In genomic region chr2:129502641-129503040, GRCm38 (mm10) we compare ENCODE assay signal across 11 mouse cellular contexts. TPM values are rescaled to one million over a fixed set of nuclear protein-coding genes. Genes with fewer than 3 reads are reported as not detected.
A peak's percentile ranks its signal among the peaks of the same experiment; 100 is the strongest.
DNase-seq lines count a peak whose midpoint lies in the region; ATAC-seq and TF ChIP-seq lines count a peak whose summit lies in the region.
"Had no signal": no experiment of that assay in that cellular context is flagged by ENCODE, and none has a peak within 500 bp of the region (broad histone marks: within the 10 kb centered on the region; RNA-seq: fewer than 3 reads in every experiment).

No protein-coding gene starts in this region.

- TF ChIP-seq CTCF in gastrocnemius, adult 2 months (IDR thresholded peaks at IDR 0.05): peak; percentile 75

- no peak for ATAC-seq in kidney, embryonic 15.5 days (replicated peaks; ENCODE audit: low FRiP score)
- ATAC-seq in megakaryocyte progenitor cell, adult 5-6 weeks (replicated peaks; ENCODE audit: poor library complexity): peak; percentile 69

- H3K36me3 ChIP-seq in kidney, embryonic 15.5 days: no peaks in the 10 kb centered on the region
- H3K36me3 ChIP-seq: liver, embryonic 13.5 days; stomach, embryonic 15.5 days had no signal

- no peak overlapping the region for H3K9ac ChIP-seq in kidney, embryonic 15.5 days
- H3K9ac ChIP-seq: liver, embryonic 13.5 days; stomach, embryonic 15.5 days had no signal

- H3K4me1 ChIP-seq in kidney, embryonic 15.5 days: no peaks in the 10 kb centered on the region
- H3K4me1 ChIP-seq: liver, embryonic 13.5 days; stomach, embryonic 15.5 days had no signal

- 27% methylated on average over 6 of the region's 6 CpGs for WGBS in kidney, embryonic 15.5 days

- H3K27me3 ChIP-seq in kidney, embryonic 15.5 days: no peaks in the 10 kb centered on the region
- H3K27me3 ChIP-seq: liver, embryonic 13.5 days; stomach, embryonic 15.5 days had no signal

- intact Hi-C loops in gastrocnemius, adult 2 months (cut with DNase I): loop anchor here (5.0 kb wide), 3 partner anchors 155 to 370 kb away; no protein-coding TSS in a partner anchor

- peak; percentile 9 for DNase-seq in kidney, adult 11 months
- peak; percentile 73 for DNase-seq in NIH3T3 (ENCODE audit: low read depth)
- peak; percentile 77 for DNase-seq in cerebellum, adult 9-11 months
- peak; percentile 64 for DNase-seq in gastrocnemius, adult 2 months
- peak; percentile 63 to 74 for DNase-seq in layer of hippocampus, postnatal 14 days (ENCODE audit: low spot score in 2 of 2)
- peak; percentile 35 for DNase-seq in yolk sac, embryonic 10.5 days (ENCODE audit: low spot score)
- DNase-seq: liver, embryonic 13.5 days had no signal

- H3K9me3 ChIP-seq in kidney, embryonic 15.5 days (replicated peaks): no peaks in the 10 kb centered on the region
- H3K9me3 ChIP-seq: liver, embryonic 13.5 days; stomach, embryonic 15.5 days had no signal

- no peak overlapping the region for H3K27ac ChIP-seq in kidney, embryonic 15.5 days
- H3K27ac ChIP-seq in gastrocnemius, adult 2 months: no peak overlapping the region
- H3K27ac ChIP-seq: liver, embryonic 13.5 days; stomach, embryonic 15.5 days had no signal

- no peak overlapping the region for H3K4me2 ChIP-seq in kidney, embryonic 15.5 days
- H3K4me2 ChIP-seq: liver, embryonic 13.5 days; stomach, embryonic 15.5 days had no signal

- no peak overlapping the region for H3K4me3 ChIP-seq in kidney, embryonic 15.5 days (replicated peaks)
- H3K4me3 ChIP-seq in gastrocnemius, adult 2 months: no peak overlapping the region
- H3K4me3 ChIP-seq: liver, embryonic 13.5 days; stomach, embryonic 15.5 days had no signal

RNA-seq across cellular contexts. Expression of gene F830045P16Rik, which starts 33.8 kb away (rescaled TPM):
- 0.08 TPM in 1 of 2 replicates, not detected in the other for polyA plus RNA-seq in kidney, embryonic 15.5 days (2015; fragmentation: Nextera tagmentation; extraction: Ambion mirVana)
- not detected for total RNA-seq in gastrocnemius, adult 2 months (2021)
- total RNA-seq in layer of hippocampus, postnatal 14 days (2021): under 1 TPM; 0.32 to 0.38 TPM
- total RNA-seq in megakaryocyte progenitor cell, adult 5-6 weeks (2015): not detected in 2 replicates
- not detected in 2 replicates for total RNA-seq in megakaryocyte progenitor cell, adult 5-6 weeks (2017)
- total RNA-seq: adrenal gland, postnatal 4 days had no signal
- polyA plus RNA-seq: liver, embryonic 13.5 days had no signal

Comparison
In these comparisons a context has a peak if more than half of its experiments do, and no peak if none do; other contexts are left out.
1. DNase-seq: peak in every context shown above with its lines; median percentile 77 in cerebellum, adult 9-11 months; 73 in NIH3T3; 68 in layer of hippocampus, postnatal 14 days; 64 in gastrocnemius, adult 2 months; 35 in yolk sac, embryonic 10.5 days; 9 in kidney, adult 11 months.